Mouse (Mus musculus): ENCODE measurements around the gene Fgd5. TPM values are rescaled to one million over a fixed set of nuclear protein-coding genes. Genes with fewer than 3 reads are reported as not detected.
"Not testable (repeated sequence)": the region's sequence is repeated elsewhere in the genome, so short reads cannot be mapped to it uniquely, and the experiment has no call there.

Fgd5 gene
- polyA plus RNA-seq, 1 experiment from 2014 or later = 8.1 TPM

GRCm38 (mm10) chr6:92071121-92071839 lies 92.6 kb downstream of the Fgd5 start:
- no peaks in the 10 kb centered on the region for H3K9me3 ChIP-seq (replicated peaks; ENCODE audit: control insufficient read depth, low read length)
- H3K36me3 ChIP-seq (ENCODE audit: control insufficient read depth, insufficient read depth, low read length) = no peaks in the 10 kb centered on the region
- H3K27ac ChIP-seq (ENCODE audit: low read length) = no peak overlapping the region
- no peak for ATAC-seq (ENCODE audit: insufficient read depth, low FRiP score)
- H3K4me3 ChIP-seq (replicated peaks; ENCODE audit: low read length) = no peak overlapping the region
- no peaks in the 10 kb centered on the region for H3K4me1 ChIP-seq (ENCODE audit: control insufficient read depth, insufficient read depth, low read length)
- H3K9ac ChIP-seq (ENCODE audit: low read length) = no peak overlapping the region
- H3K27me3 ChIP-seq (ENCODE audit: control insufficient read depth, insufficient read depth, low read length) = no peaks in the 10 kb centered on the region
- WGBS = 49% methylated on average over 15 of the region's 15 CpGs
- H3K4me2 ChIP-seq (ENCODE audit: low read depth, low read length) = no peak overlapping the region

- WGBS = 95% methylated on average over 2 of the region's 2 CpGs
- no peak for ATAC-seq (ENCODE audit: insufficient read depth, low FRiP score)
- Histone ChIP-seq H3K27me3 (ENCODE audit: control insufficient read depth, insufficient read depth, low read length) (no peaks in the 10 kb centered on the region), H3K4me1 (ENCODE audit: control insufficient read depth, insufficient read depth, low read length) (no peaks in the 10 kb centered on the region), H3K4me2 (ENCODE audit: low read depth, low read length) (no peak overlapping the region), H3K27ac (ENCODE audit: low read length) (no peak overlapping the region), H3K9me3 (replicated peaks; ENCODE audit: control insufficient read depth, low read length) (no peaks in the 10 kb centered on the region), H3K9ac (ENCODE audit: low read length) (no peak overlapping the region), H3K4me3 (replicated peaks; ENCODE audit: low read length) (no peak overlapping the region), H3K36me3 (ENCODE audit: control insufficient read depth, insufficient read depth, low read length) (no peaks in the 10 kb centered on the region)
These were observed 102.1 kb downstream of the Fgd5 start for GRCm38 (mm10) chr6:92080730-92081129.

GRCm38 (mm10) chr6:92082756-92083155 lies 104.1 kb downstream of the Fgd5 start:
- ATAC-seq (ENCODE audit: insufficient read depth, low FRiP score) = no peak

GRCm38 (mm10) chr6:92084932-92085331 lies 106.3 kb downstream of the Fgd5 start:
- Histone ChIP-seq H3K36me3 (ENCODE audit: control insufficient read depth, insufficient read depth, low read length) (no peaks in the 10 kb centered on the region), H3K4me1 (ENCODE audit: control insufficient read depth, insufficient read depth, low read length) (no peaks in the 10 kb centered on the region), H3K4me2 (ENCODE audit: low read depth, low read length) (no peak overlapping the region), H3K9me3 (replicated peaks; ENCODE audit: control insufficient read depth, low read length) (no peaks in the 10 kb centered on the region), H3K27me3 (ENCODE audit: control insufficient read depth, insufficient read depth, low read length) (no peaks in the 10 kb centered on the region), H3K4me3 (replicated peaks; ENCODE audit: low read length) (no peak overlapping the region), H3K27ac (ENCODE audit: low read length) (no peak overlapping the region), H3K9ac (ENCODE audit: low read length) (no peak overlapping the region)
- ATAC-seq (ENCODE audit: insufficient read depth, low FRiP score) = no peak
- WGBS = 75% methylated on average over 3 of the region's 3 CpGs

More at GRCm38 (mm10) chr6:92082756-92083155, 104.1 kb downstream of the Fgd5 start:
- no peaks in the 10 kb centered on the region for H3K36me3 ChIP-seq (ENCODE audit: control insufficient read depth, insufficient read depth, low read length)
- H3K4me3 ChIP-seq (replicated peaks; ENCODE audit: low read length) = no peak overlapping the region
- no peak overlapping the region for H3K9ac ChIP-seq (ENCODE audit: low read length)
- H3K27ac ChIP-seq (ENCODE audit: low read length) = no peak overlapping the region
- H3K9me3 ChIP-seq (replicated peaks; ENCODE audit: control insufficient read depth, low read length) = no peaks in the 10 kb centered on the region
- 83% methylated on average over 4 of the region's 4 CpGs for WGBS
- H3K27me3 ChIP-seq (ENCODE audit: control insufficient read depth, insufficient read depth, low read length) = no peaks in the 10 kb centered on the region
- no peaks in the 10 kb centered on the region for H3K4me1 ChIP-seq (ENCODE audit: control insufficient read depth, insufficient read depth, low read length)
- no peak overlapping the region for H3K4me2 ChIP-seq (ENCODE audit: low read depth, low read length)

GRCm38 (mm10) chr6:92089141-92089540 lies 110.5 kb downstream of the Fgd5 start:
- H3K9me3 ChIP-seq (replicated peaks; ENCODE audit: control insufficient read depth, low read length); ATAC-seq (ENCODE audit: insufficient read depth, low FRiP score); H3K4me3 ChIP-seq (replicated peaks; ENCODE audit: low read length); H3K36me3 ChIP-seq (ENCODE audit: control insufficient read depth, insufficient read depth, low read length); H3K27ac ChIP-seq (ENCODE audit: low read length); H3K9ac ChIP-seq (ENCODE audit: low read length); H3K27me3 ChIP-seq (ENCODE audit: control insufficient read depth, insufficient read depth, low read length); H3K4me2 ChIP-seq (ENCODE audit: low read depth, low read length): not testable (repeated sequence)
- peaks cover 17% of the 10 kb centered on the region for H3K4me1 ChIP-seq (ENCODE audit: control insufficient read depth, insufficient read depth, low read length)
- WGBS = 86% methylated on average over 7 of the region's 7 CpGs

GRCm38 (mm10) chr6:92089982-92090381 lies 111.3 kb downstream of the Fgd5 start:
- Histone ChIP-seq H3K4me2 (ENCODE audit: low read depth, low read length) (peak overlapping the region; percentile 79; the same call in 1 of the 2 replicates), H3K36me3 (ENCODE audit: control insufficient read depth, insufficient read depth, low read length) (no peaks in the 10 kb centered on the region), H3K27ac (ENCODE audit: low read length) (no peak overlapping the region), H3K9me3 (replicated peaks; ENCODE audit: control insufficient read depth, low read length) (no peaks in the 10 kb centered on the region), H3K9ac (ENCODE audit: low read length) (no peak overlapping the region; the same call in 1 of the 2 replicates), H3K4me1 (ENCODE audit: control insufficient read depth, insufficient read depth, low read length) (peaks cover 23% of the 10 kb centered on the region), H3K27me3 (ENCODE audit: control insufficient read depth, insufficient read depth, low read length) (no peaks in the 10 kb centered on the region), H3K4me3 (replicated peaks; ENCODE audit: low read length) (no peak overlapping the region; the same call in 1 of the 2 replicates)
- no peak for ATAC-seq (ENCODE audit: insufficient read depth, low FRiP score)
- 86% methylated on average over 4 of the region's 4 CpGs for WGBS

- H3K4me3 ChIP-seq (replicated peaks; ENCODE audit: low read length) = peak overlapping the region; percentile 71
- WGBS = 4% methylated on average over 4 of the region's 4 CpGs
- peak overlapping the region; percentile 94 for H3K9ac ChIP-seq (ENCODE audit: low read length)
- peaks cover 27% of the 10 kb centered on the region for H3K4me1 ChIP-seq (ENCODE audit: control insufficient read depth, insufficient read depth, low read length)
- H3K4me2 ChIP-seq (ENCODE audit: low read depth, low read length) = peak overlapping the region; percentile 79
- H3K9me3 ChIP-seq (replicated peaks; ENCODE audit: control insufficient read depth, low read length) = no peaks in the 10 kb centered on the region
- H3K27ac ChIP-seq (ENCODE audit: low read length) = peak overlapping the region; percentile 100
- no peaks in the 10 kb centered on the region for H3K27me3 ChIP-seq (ENCODE audit: control insufficient read depth, insufficient read depth, low read length)
- H3K36me3 ChIP-seq (ENCODE audit: control insufficient read depth, insufficient read depth, low read length) = no peaks in the 10 kb centered on the region
- ATAC-seq (ENCODE audit: insufficient read depth, low FRiP score) = no peak
These were observed 111.8 kb downstream of the Fgd5 start for GRCm38 (mm10) chr6:92090497-92090896.

- peak; percentile 56 for ATAC-seq (ENCODE audit: insufficient read depth, low FRiP score)
These were observed 112.5 kb downstream of the Fgd5 start, which contains the start of gene Nr2c2 for GRCm38 (mm10) chr6:92091130-92091591. TSS of gene Nr2c2 (plus strand) at chr6:92091390.

GRCm38 (mm10) chr6:92091767-92092489 lies 113.2 kb downstream of the Fgd5 start:
- Histone ChIP-seq H3K9me3 (replicated peaks; ENCODE audit: control insufficient read depth, low read length) (no peaks in the 10 kb centered on the region), H3K4me2 (ENCODE audit: low read depth, low read length) (peak overlapping the region; percentile 79), H3K27ac (ENCODE audit: low read length) (peak overlapping the region; percentile 100), H3K36me3 (ENCODE audit: control insufficient read depth, insufficient read depth, low read length) (no peaks in the 10 kb centered on the region), H3K9ac (ENCODE audit: low read length) (peak overlapping the region; percentile 94), H3K4me1 (ENCODE audit: control insufficient read depth, insufficient read depth, low read length) (peaks cover 31% of the 10 kb centered on the region), H3K27me3 (ENCODE audit: control insufficient read depth, insufficient read depth, low read length) (no peaks in the 10 kb centered on the region), H3K4me3 (replicated peaks; ENCODE audit: low read length) (peak overlapping the region; percentile 71)
- 0% methylated on average over 58 of the region's 81 CpGs for WGBS
- ATAC-seq (ENCODE audit: insufficient read depth, low FRiP score) = peak; percentile 99

More at GRCm38 (mm10) chr6:92091130-92091591, 112.5 kb downstream of the Fgd5 start, which contains the start of gene Nr2c2:
- H3K4me2 ChIP-seq (ENCODE audit: low read depth, low read length) = peak within 1 kb of the TSS; percentile 79
- H3K36me3 ChIP-seq (ENCODE audit: control insufficient read depth, insufficient read depth, low read length) = no peaks in the 10 kb centered on the region
- H3K27me3 ChIP-seq (ENCODE audit: control insufficient read depth, insufficient read depth, low read length) = no peaks in the 10 kb centered on the region
- peak within 1 kb of the TSS; percentile 94 for H3K9ac ChIP-seq (ENCODE audit: low read length)
- under 1% methylated on average over 43 of the region's 58 CpGs for WGBS
- H3K9me3 ChIP-seq (replicated peaks; ENCODE audit: control insufficient read depth, low read length) = no peaks in the 10 kb centered on the region
- peak within 1 kb of the TSS; percentile 71 for H3K4me3 ChIP-seq (replicated peaks; ENCODE audit: low read length)
- H3K27ac ChIP-seq (ENCODE audit: low read length) = peak within 1 kb of the TSS; percentile 100
- H3K4me1 ChIP-seq (ENCODE audit: control insufficient read depth, insufficient read depth, low read length) = peaks cover 27% of the 10 kb centered on the region

All from stomach, embryonic 16.5 days (tissue).